Mouse (Mus musculus) heart, postnatal 0 days (tissue): ENCODE measurements around the gene Nlgn2. TPM values are rescaled to one million over a fixed set of nuclear protein-coding genes. Genes with fewer than 3 reads are reported as not detected.

ENCODE experiments used
- ATAC-seq: fragments of 200-750 bp; cut with Nextera tagmentation; 2 replicates; pipeline ENCODE4 v1.8.0; 2017; ENCODE audit warnings: low read depth, moderate number of reproducible peaks, moderate library complexity; ENCODE audit not compliant: insufficient read depth
- DNase-seq: peaks from one replicate; pipeline ENCODE4 v3.0.0-alpha.2; 2016; ENCODE audit warnings: low spot score
- H3K27ac ChIP-seq: fragments of 300-500 bp; sonication (generic); 2 replicates; pipeline ENCODE4 v1.5.1; 2014; ENCODE audit warnings: low read depth, mild to moderate bottlenecking
- H3K27me3 ChIP-seq: fragments of 300-500 bp; sonication (generic); 2 replicates; pipeline ENCODE4 v1.6.1; 2014; ENCODE audit warnings: low read length, mixed read lengths; ENCODE audit not compliant: control insufficient read depth, insufficient read depth
- H3K36me3 ChIP-seq: fragments of 300-500 bp; sonication (generic); replicated peaks from 2 replicates; pipeline ENCODE4 v1.6.1; 2014; ENCODE audit warnings: low read length, mixed read lengths; ENCODE audit not compliant: control insufficient read depth, insufficient read depth
- H3K4me1 ChIP-seq: fragments of 300-500 bp; sonication (generic); 2 replicates; pipeline ENCODE4 v1.6.1; 2014; ENCODE audit warnings: antibody characterized with exemption; ENCODE audit not compliant: control insufficient read depth, insufficient read depth
- H3K4me2 ChIP-seq: fragments of 300-500 bp; sonication (generic); 2 replicates; pipeline ENCODE4 v1.6.1; 2014; ENCODE audit warnings: low read depth, mild to moderate bottlenecking, low read length, moderate library complexity
- H3K4me3 ChIP-seq: fragments of 300-500 bp; sonication (generic); 2 replicates; pipeline ENCODE4 v1.5.1; 2014; ENCODE audit warnings: low read depth, low read length
- H3K9ac ChIP-seq: fragments of 300-500 bp; sonication (generic); replicated peaks from 2 replicates; pipeline ENCODE4 v1.6.1; 2014; ENCODE audit warnings: low read depth, low read length, mixed read lengths
- H3K9me3 ChIP-seq: fragments of 300-500 bp; sonication (generic); replicated peaks from 2 replicates; pipeline ENCODE4 v1.6.1; 2016; ENCODE audit warnings: low read length; ENCODE audit not compliant: control insufficient read depth
- CTCF ChIP-seq: IDR thresholded peaks from 2 replicates; pipeline ENCODE4 v1.5.1; 2016; ENCODE audit warnings: antibody characterized with exemption, control low read depth, low read depth
- EP300 ChIP-seq: IDR thresholded peaks from 2 replicates; pipeline ENCODE4 v1.6.1; 2016; ENCODE audit warnings: antibody characterized with exemption, low read depth
- WGBS: fragments of 180-500 bp; shearing (Covaris S2); extraction: QIAGEN DNeasy Blood & Tissue Kit; methylation state at CpG from one replicate; pipeline ENCODE4 v1.1.7; 2014; 5-methylcytosine and 5-hydroxymethylcytosine counted together
- polyA plus RNA-seq: library from polyadenylated mRNA; unstranded; fragments of >200 nt; fragmentation: Nextera tagmentation; extraction: Ambion mirVana; gene quantifications from 2 replicates; pipeline ENCODE4 v1.2.1, GENCODE M21; 2015
- total RNA-seq: library from RNA; depleted of rRNA; stranded (reverse); fragments of >200 nt; gene quantifications from 2 replicates; pipeline ENCODE4 v1.2.3, GENCODE M21; 2014; ENCODE audit warnings: low replicate concordance

Gene Nlgn2
- total and polyA plus RNA-seq, 2 experiments from 2014 or later, result 0.89 to 4.5 TPM

DNA sequence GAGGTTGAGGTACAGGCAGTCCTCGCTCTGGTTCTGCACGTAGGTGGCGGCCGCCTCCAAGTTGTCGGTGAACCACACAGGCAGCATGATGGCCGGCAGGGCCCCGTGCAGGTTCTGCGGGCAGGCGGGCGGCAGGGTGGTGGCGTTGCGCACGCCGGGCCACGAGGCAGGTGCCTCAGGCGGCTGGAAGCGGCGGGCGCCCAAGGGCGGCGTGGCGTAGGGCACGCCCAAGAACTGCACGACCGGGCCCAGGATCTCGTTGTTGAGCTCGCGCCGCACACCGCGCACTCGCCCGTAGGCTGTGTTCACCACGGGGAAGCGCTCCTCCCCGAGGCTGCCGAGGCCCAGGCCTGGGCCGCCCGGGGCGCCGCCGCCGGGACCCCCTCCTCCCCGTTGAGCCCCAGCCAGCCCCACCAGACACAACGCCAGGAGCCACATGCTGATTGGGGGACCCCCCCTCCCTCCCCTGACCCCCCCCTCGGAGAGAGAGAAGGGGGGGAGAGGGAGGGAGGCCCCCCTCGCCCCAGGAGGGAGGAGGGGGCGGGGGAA is 3.5 kb downstream of the Nlgn2 start:
- Histone ChIP-seq H3K27me3 (peaks cover 41% of the 10 kb centered on the region), H3K9ac (peak overlapping the region; percentile 47), H3K36me3 (no peaks in the 10 kb centered on the region), H3K9me3 (no peaks in the 10 kb centered on the region), H3K27ac (no peak overlapping the region), H3K4me2 (peak overlapping the region; percentile 59), H3K4me1 (peaks cover 7% of the 10 kb centered on the region; the same call in 1 of the 2 replicates), H3K4me3 (peak overlapping the region; percentile 31)
- ATAC-seq, result no peak
- no peak for DNase-seq
- no peak for TF ChIP-seq CTCF
- TF ChIP-seq EP300, result no peak
- WGBS, result 10% methylated on average over 33 of the region's 48 CpGs

DNA sequence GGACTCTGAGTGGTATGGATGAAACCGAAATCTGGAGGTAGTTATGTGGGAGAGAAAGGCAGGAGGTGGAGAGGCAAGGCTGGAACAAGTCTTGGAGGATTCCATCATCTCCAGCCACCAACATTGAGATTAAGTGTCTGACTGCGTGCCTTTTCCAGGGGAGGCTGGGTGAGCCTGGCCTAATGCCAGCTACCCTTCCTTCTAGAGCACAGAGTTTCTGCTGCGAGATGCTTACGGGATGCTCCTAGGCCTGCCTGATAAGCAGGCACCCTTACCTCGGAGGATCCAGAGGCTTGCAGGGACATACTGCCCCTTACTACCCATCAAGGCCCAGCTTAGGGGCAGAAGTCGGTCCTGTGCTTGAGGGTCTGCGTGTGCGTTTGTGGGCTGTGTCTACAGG is 4.0 kb downstream of the Nlgn2 start:
- Histone ChIP-seq H3K9me3 (no peaks in the 10 kb centered on the region), H3K4me2 (peak overlapping the region; percentile 59), H3K27ac (no peak overlapping the region), H3K9ac (no peak overlapping the region; the same call in 1 of the 2 replicates), H3K4me3 (peak overlapping the region; percentile 31), H3K27me3 (peaks cover 41% of the 10 kb centered on the region), H3K4me1 (0 out of 2 replicates have a peak, but pooled peaks cover 4% of the 10 kb centered on the region), H3K36me3 (no peaks in the 10 kb centered on the region)
- TF ChIP-seq CTCF (no peak), EP300 (no peak)
- 47% methylated on average over 8 of the region's 8 CpGs for WGBS
- no peak for DNase-seq
- ATAC-seq, result no peak

DNA sequence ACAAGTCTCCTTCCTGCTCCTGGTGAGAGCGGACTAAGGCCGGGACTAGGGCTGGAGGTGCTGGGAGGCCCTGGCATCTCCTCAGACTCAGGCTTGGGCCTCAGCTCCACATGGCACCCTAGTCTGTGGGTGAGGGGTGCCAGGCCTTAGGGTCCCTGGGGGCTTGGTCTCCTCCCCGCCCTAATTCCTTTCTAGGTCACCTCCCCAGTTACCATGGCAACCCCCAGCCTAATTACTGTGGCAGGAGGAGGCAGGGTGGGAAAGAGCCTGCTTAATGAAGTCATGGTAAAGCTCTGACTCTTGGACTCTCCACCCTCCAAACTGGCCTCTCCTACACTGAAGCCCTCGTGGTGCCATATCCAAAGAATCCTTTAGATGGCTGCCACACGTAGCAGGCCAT is 8.8 kb downstream of the Nlgn2 start:
- H3K36me3 ChIP-seq, result 0 out of 2 replicates have a peak, but pooled peaks cover 15% of the 10 kb centered on the region
- ATAC-seq (no peak), DNase-seq (no peak)
- no peak overlapping the region for H3K4me2 ChIP-seq
- no peaks in the 10 kb centered on the region for H3K9me3 ChIP-seq
- no peak overlapping the region for H3K9ac ChIP-seq
- TF ChIP-seq EP300, result no peak
- no peak for TF ChIP-seq CTCF
- 80% methylated on average over 5 of the region's 5 CpGs for WGBS
- no peak overlapping the region for H3K4me3 ChIP-seq
- peaks cover 9% of the 10 kb centered on the region for H3K27me3 ChIP-seq
- H3K4me1 ChIP-seq, result no peaks in the 10 kb centered on the region
- H3K27ac ChIP-seq, result no peak overlapping the region

DNA sequence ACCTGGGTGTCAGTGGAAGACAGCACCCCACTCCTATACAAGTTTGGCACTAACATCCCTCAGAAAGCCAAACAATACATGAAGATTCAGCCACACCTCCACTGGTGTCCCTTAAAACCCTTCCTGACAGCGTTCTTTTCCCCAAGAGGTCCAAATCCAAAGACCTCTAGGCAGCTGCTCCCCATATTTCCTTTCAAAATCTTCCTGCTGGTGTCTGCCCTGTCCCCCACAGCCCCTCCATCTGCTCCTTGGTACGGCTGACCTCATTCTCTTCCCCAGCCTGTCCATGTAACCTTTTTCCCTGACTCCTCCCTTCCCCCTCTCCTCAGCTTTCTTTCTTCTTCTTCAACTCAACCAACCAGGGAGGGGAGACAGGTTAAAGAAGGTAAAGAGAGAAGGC is 14.1 kb downstream of the Nlgn2 start:
- no peak overlapping the region for H3K4me2 ChIP-seq
- H3K27ac ChIP-seq, result no peak overlapping the region
- DNase-seq (no peak), ATAC-seq (no peak)
- TF ChIP-seq CTCF (no peak), EP300 (no peak)
- no peaks in the 10 kb centered on the region for H3K4me1 ChIP-seq
- H3K9ac ChIP-seq, result no peak overlapping the region
- H3K4me3 ChIP-seq, result no peak overlapping the region
- no peaks in the 10 kb centered on the region for H3K9me3 ChIP-seq
- 0 out of 2 replicates have a peak, but pooled peaks cover 15% of the 10 kb centered on the region for H3K36me3 ChIP-seq
- no peaks in the 10 kb centered on the region for H3K27me3 ChIP-seq
- WGBS, result 73% methylated on average over 2 of the region's 2 CpGs

DNA sequence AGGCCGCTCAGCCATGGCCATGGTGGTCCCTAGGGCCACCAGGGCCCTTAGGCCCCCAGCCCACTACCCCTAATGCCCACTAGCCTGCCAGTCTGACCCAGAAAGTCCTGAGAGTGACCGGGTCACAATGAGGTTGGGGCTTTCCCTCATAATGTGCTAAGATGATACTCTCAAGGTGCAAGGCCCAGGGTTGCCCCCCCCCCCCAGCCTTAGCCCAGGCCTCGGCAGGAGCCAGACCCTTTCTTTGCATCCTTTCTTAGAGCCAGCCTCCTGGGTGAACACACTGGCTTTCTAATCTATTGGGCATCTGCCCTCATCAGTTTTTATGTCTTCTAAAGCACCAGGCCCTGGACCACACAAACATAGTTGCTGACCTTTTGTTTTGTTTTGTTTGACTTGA is 15.5 kb downstream of the Nlgn2 start, which contains the start of gene Spem1:
Spem1 (minus strand) TSS at position 101 of the 400 bp plus-strand sequence.
- no peak within 1 kb of the TSS for H3K4me3 ChIP-seq
- H3K27me3 ChIP-seq, result no peaks in the 10 kb centered on the region
- H3K9ac ChIP-seq, result no peak within 1 kb of the TSS
- H3K36me3 ChIP-seq, result 0 out of 2 replicates have a peak, but pooled peaks cover 11% of the 10 kb centered on the region
- H3K4me1 ChIP-seq, result no peaks in the 10 kb centered on the region
- no peaks in the 10 kb centered on the region for H3K9me3 ChIP-seq
- no peak for TF ChIP-seq EP300
- TF ChIP-seq CTCF, result no peak
- H3K27ac ChIP-seq, result no peak within 1 kb of the TSS
- no peak for DNase-seq
- no peak for ATAC-seq
- 76% methylated on average over 3 of the region's 3 CpGs for WGBS
- H3K4me2 ChIP-seq, result no peak within 1 kb of the TSS

DNA sequence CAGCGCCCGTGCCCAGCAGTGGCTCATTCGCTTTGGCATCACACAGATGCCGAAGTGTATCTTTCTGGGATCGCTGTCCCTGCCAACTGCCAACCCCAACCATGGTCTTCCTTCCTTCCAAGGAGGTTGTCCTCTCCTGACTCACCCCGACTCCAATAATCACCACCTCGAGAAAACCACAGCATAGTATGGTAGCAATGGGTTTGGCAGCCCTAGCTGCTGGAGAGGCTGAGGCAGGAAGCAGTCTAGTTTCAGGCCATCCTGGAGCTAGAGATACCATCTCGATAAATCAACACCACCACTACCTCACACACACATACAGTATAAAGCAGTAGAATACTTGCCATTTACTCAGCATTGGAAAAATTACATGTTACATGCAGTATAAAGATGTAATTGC is 18.7 kb downstream of the Nlgn2 start:
- ATAC-seq (no peak), DNase-seq (no peak)
- no peak overlapping the region for H3K9ac ChIP-seq
- no peaks in the 10 kb centered on the region for H3K36me3 ChIP-seq
- WGBS, result 87% methylated on average over 8 of the region's 8 CpGs
- no peak overlapping the region for H3K4me3 ChIP-seq
- H3K9me3 ChIP-seq, result no peaks in the 10 kb centered on the region
- H3K4me1 ChIP-seq, result no peaks in the 10 kb centered on the region
- no peak overlapping the region for H3K4me2 ChIP-seq
- no peaks in the 10 kb centered on the region for H3K27me3 ChIP-seq
- no peak for TF ChIP-seq EP300
- TF ChIP-seq CTCF, result no peak
- no peak overlapping the region for H3K27ac ChIP-seq
